Mouse (Mus musculus) small intestine, adult 2 months (tissue): ENCODE results near the gene Sohlh1. TPM values are rescaled to one million over a fixed set of nuclear protein-coding genes. Genes with fewer than 3 reads are reported as not detected.

Source experiments
- H3K27ac ChIP-seq: fragments of 200-500 bp; 2 replicates; pipeline ENCODE4 v1.5.1; 2012; ENCODE audit warnings: low read depth, low read length, control low read depth, inconsistent platforms; ENCODE audit not compliant: insufficient read depth
- H3K27me3 ChIP-seq: fragments of 200-500 bp; 2 replicates; pipeline ENCODE4 v1.6.1; 2012; ENCODE audit warnings: mild to moderate bottlenecking, moderate library complexity, low read length, inconsistent platforms; ENCODE audit not compliant: control insufficient read depth, insufficient read depth
- H3K36me3 ChIP-seq: fragments of 200-500 bp; 2 replicates; pipeline ENCODE4 v1.6.1; 2012; ENCODE audit warnings: mild to moderate bottlenecking, low read length, control low read depth, inconsistent platforms; ENCODE audit not compliant: control insufficient read depth, insufficient read depth
- H3K4me1 ChIP-seq: fragments of 200-500 bp; 2 replicates; pipeline ENCODE4 v1.6.1; 2012; ENCODE audit warnings: low read length, inconsistent platforms, mixed read lengths; ENCODE audit not compliant: control insufficient read depth, insufficient read depth, insufficient read length
- H3K4me3 ChIP-seq: fragments of 200-500 bp; 2 replicates; pipeline ENCODE4 v1.5.1; 2012; ENCODE audit warnings: low read depth, mild to moderate bottlenecking, control low read depth, inconsistent platforms, low read length, moderate library complexity
- CTCF ChIP-seq: fragments of 200-500 bp; IDR thresholded peaks from 2 replicates; pipeline ENCODE4 v1.5.1; 2012; ENCODE audit warnings: low read depth, mild to moderate bottlenecking, control low read depth, inconsistent platforms, low read length, moderate library complexity, mixed read lengths; ENCODE audit not compliant: insufficient replicate concordance, insufficient read length; ENCODE audit errors: extremely low read depth
- POLR2A ChIP-seq: fragments of 200-500 bp; IDR thresholded peaks from 2 replicates; pipeline ENCODE4 v1.6.1; 2012; ENCODE audit warnings: low read depth, mild to moderate bottlenecking, control low read depth, inconsistent platforms, low read length, moderate library complexity
- WGBS: fragments of 180-500 bp; shearing (Covaris S2); methylation state at CpG from one replicate; pipeline ENCODE4 v1.1.7; 2018; 5-methylcytosine and 5-hydroxymethylcytosine counted together
- polyA plus RNA-seq: library from polyadenylated mRNA; depleted of rRNA; stranded (reverse); fragments of >200 nt; gene quantifications from 2 replicates; pipeline ENCODE4 v1.2.3, GENCODE M21; 2012; rRNA removed

Sohlh1 gene
- polyA plus RNA-seq: not detected in 2 replicates

- Histone ChIP-seq H3K27me3 (no peaks in the 10 kb centered on the region), H3K36me3 (no peaks in the 10 kb centered on the region), H3K4me1 (no peaks in the 10 kb centered on the region), H3K4me3 (no peak within 1 kb of the TSS), H3K27ac (no peak within 1 kb of the TSS)
- 69% methylated on average over 16 of the region's 16 CpGs for WGBS
- TF ChIP-seq POLR2A (no peak), CTCF (no peak)
Measured at GRCm38 (mm10) chr2:25847226-25847625, at the start of gene Sohlh1. Sohlh1 (minus strand) TSS chr2:25847248.

DNA sequence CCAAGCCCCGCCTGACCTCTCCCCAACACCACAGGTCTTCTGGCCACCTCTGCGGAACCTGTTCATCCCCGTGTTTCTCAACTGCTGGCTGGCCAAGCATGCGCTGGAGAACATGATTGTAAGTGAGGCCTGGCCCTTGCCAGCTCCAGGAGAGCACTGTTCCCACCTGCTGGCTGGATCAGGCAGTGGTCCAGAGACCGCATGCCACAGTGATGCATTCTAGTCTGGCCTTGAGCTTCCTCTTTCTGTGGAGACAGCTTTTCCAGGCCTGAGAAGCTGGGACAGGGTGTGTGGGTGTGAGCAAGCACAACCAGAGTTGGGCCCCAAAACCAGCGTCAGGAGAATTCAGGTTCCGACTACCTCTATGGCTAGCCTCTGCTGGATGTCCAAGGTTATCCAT, 45.4 kb upstream of the Sohlh1 start:
- H3K4me1 ChIP-seq: no peaks in the 10 kb centered on the region
- H3K36me3 ChIP-seq: no peaks in the 10 kb centered on the region
- H3K4me3 ChIP-seq: no peak overlapping the region
- no peak overlapping the region for H3K27ac ChIP-seq
- WGBS: 59% methylated on average over 7 of the region's 7 CpGs
- H3K27me3 ChIP-seq: no peaks in the 10 kb centered on the region
- TF ChIP-seq POLR2A (no peak), CTCF (no peak)

GRCm38 (mm10) chr2:25888144-25888543, 41.1 kb upstream of the Sohlh1 start:
- no peak for TF ChIP-seq CTCF
- no peak for TF ChIP-seq POLR2A
- Histone ChIP-seq H3K4me1 (no peaks in the 10 kb centered on the region), H3K27ac (no peak overlapping the region), H3K4me3 (no peak overlapping the region), H3K36me3 (no peaks in the 10 kb centered on the region), H3K27me3 (no peaks in the 10 kb centered on the region)
- 44% methylated on average over 5 of the region's 5 CpGs for WGBS

GRCm38 (mm10) chr2:25887226-25887625, 40.2 kb upstream of the Sohlh1 start:
- H3K36me3 ChIP-seq: no peaks in the 10 kb centered on the region
- WGBS: 45% methylated on average over 8 of the region's 8 CpGs
- H3K4me3 ChIP-seq: no peak overlapping the region
- no peak for TF ChIP-seq CTCF
- H3K27ac ChIP-seq: no peak overlapping the region
- H3K27me3 ChIP-seq: no peaks in the 10 kb centered on the region
- no peaks in the 10 kb centered on the region for H3K4me1 ChIP-seq

GRCm38 (mm10) chr2:25884756-25885155, 37.7 kb upstream of the Sohlh1 start:
- Histone ChIP-seq H3K27me3 (no peaks in the 10 kb centered on the region), H3K4me3 (no peak overlapping the region), H3K27ac (no peak overlapping the region), H3K4me1 (no peaks in the 10 kb centered on the region), H3K36me3 (no peaks in the 10 kb centered on the region)
- TF ChIP-seq POLR2A: no peak
- TF ChIP-seq CTCF: no peak
- 82% methylated on average over 3 of the region's 3 CpGs for WGBS

- 36% methylated on average over 1 of the region's 1 CpGs for WGBS
- 0 out of 2 replicates have a peak, but pooled peaks cover 6% of the 10 kb centered on the region for H3K27me3 ChIP-seq
- H3K36me3 ChIP-seq: no peaks in the 10 kb centered on the region
- H3K27ac ChIP-seq: no peak overlapping the region
- H3K4me1 ChIP-seq: no peaks in the 10 kb centered on the region
- TF ChIP-seq CTCF (no peak), POLR2A (no peak)
- no peak overlapping the region for H3K4me3 ChIP-seq
Measured at GRCm38 (mm10) chr2:25882276-25882675, 35.2 kb upstream of the Sohlh1 start.

- Histone ChIP-seq H3K36me3 (no peaks in the 10 kb centered on the region), H3K27ac (no peak overlapping the region), H3K4me3 (no peak overlapping the region), H3K4me1 (no peaks in the 10 kb centered on the region), H3K27me3 (0 out of 2 replicates have a peak, but pooled peaks cover 6% of the 10 kb centered on the region)
- WGBS: 62% methylated on average over 4 of the region's 4 CpGs
- no peak for TF ChIP-seq CTCF
- no peak for TF ChIP-seq POLR2A
Measured at GRCm38 (mm10) chr2:25879061-25879460, 32.0 kb upstream of the Sohlh1 start.

DNA sequence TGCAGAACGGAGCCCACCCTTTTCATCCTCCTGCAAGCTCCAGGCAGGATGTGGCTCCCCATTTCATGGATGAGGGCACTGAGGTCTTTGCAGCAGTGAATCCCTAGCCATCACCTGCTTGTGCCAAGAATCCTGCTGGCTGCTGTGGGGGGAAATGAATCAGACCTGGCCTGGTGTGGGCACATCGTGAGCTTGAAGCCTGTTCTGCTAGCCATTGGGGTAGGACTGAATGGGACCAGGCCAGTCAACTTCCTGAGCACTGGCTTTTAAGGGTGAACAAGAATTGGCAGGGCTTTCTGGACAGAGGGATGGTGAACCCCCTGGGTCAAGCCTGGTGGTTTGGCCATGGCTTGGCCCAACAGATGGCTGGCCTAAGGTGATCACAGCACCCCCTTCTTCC, 31.5 kb upstream of the Sohlh1 start:
- Histone ChIP-seq H3K27me3 (0 out of 2 replicates have a peak, but pooled peaks cover 6% of the 10 kb centered on the region), H3K4me3 (no peak overlapping the region), H3K36me3 (no peaks in the 10 kb centered on the region), H3K27ac (no peak overlapping the region), H3K4me1 (no peaks in the 10 kb centered on the region)
- TF ChIP-seq POLR2A: no peak
- no peak for TF ChIP-seq CTCF
- WGBS: 70% methylated on average over 2 of the region's 2 CpGs
